Comparison of ENCODE assay signal across 8 mouse cellular contexts in genomic region chr12:111908997-111909550, GRCm38 (mm10). TPM values are rescaled to one million over a fixed set of nuclear protein-coding genes. Genes with fewer than 3 reads are reported as not detected.
DNase-seq lines count a peak whose midpoint lies in the region; ATAC-seq lines count a peak whose summit lies in the region.
"Had no signal": no experiment of that assay in that cellular context is flagged by ENCODE, and none has a peak within 500 bp of the region (broad histone marks: within the 10 kb centered on the region; RNA-seq: fewer than 3 reads in every experiment).

No protein-coding gene starts in this region.

- DNase-seq in kidney, postnatal 36 days, result no peak
- no peak for DNase-seq in right cerebral cortex, postnatal 4 days
- no peak for DNase-seq in layer of hippocampus, adult 11-12 months (ENCODE audit: low spot score)
- DNase-seq: thymus, adult 18-20 months had no signal

- no peaks in the 10 kb centered on the region; the same call in 1 of the 2 replicates for H3K27me3 ChIP-seq in kidney, embryonic 16.5 days (ENCODE audit: insufficient read depth, low read length)
- peaks cover 44% of the 10 kb centered on the region for H3K27me3 ChIP-seq in forebrain, embryonic 13.5 days
- no peaks in the 10 kb centered on the region for H3K27me3 ChIP-seq in intestine, embryonic 16.5 days (replicated peaks; ENCODE audit: control insufficient read depth, insufficient read depth, low read length)
- peaks cover 31% of the 10 kb centered on the region for H3K27me3 ChIP-seq in neural tube, embryonic 13.5 days

- H3K9me3 ChIP-seq in kidney, embryonic 16.5 days (ENCODE audit: low read length), result no peaks in the 10 kb centered on the region
- H3K9me3 ChIP-seq in forebrain, embryonic 13.5 days (replicated peaks), result no peaks in the 10 kb centered on the region
- no peaks in the 10 kb centered on the region for H3K9me3 ChIP-seq in intestine, embryonic 16.5 days (ENCODE audit: control insufficient read depth, low read length)
- no peaks in the 10 kb centered on the region for H3K9me3 ChIP-seq in neural tube, embryonic 13.5 days

- no peaks in the 10 kb centered on the region for H3K36me3 ChIP-seq in kidney, embryonic 16.5 days (ENCODE audit: insufficient read depth, low read length)
- no peaks in the 10 kb centered on the region for H3K36me3 ChIP-seq in forebrain, embryonic 13.5 days (ENCODE audit: poor library complexity, severe bottlenecking)
- H3K36me3 ChIP-seq in intestine, embryonic 16.5 days (ENCODE audit: control insufficient read depth, insufficient read depth, low read length), result no peaks in the 10 kb centered on the region
- no peaks in the 10 kb centered on the region for H3K36me3 ChIP-seq in neural tube, embryonic 13.5 days

- H3K9ac ChIP-seq in kidney, embryonic 16.5 days (replicated peaks; ENCODE audit: low read length), result peak overlapping the region; percentile 77; the same call in 1 of the 2 replicates
- H3K9ac ChIP-seq in forebrain, embryonic 13.5 days, result peak overlapping the region; percentile 85; the same call in 1 of the 2 replicates
- H3K9ac ChIP-seq in intestine, embryonic 16.5 days (ENCODE audit: low read depth, low read length), result peak overlapping the region; percentile 75
- H3K9ac ChIP-seq in neural tube, embryonic 13.5 days, result no peak overlapping the region

- peaks cover 20% of the 10 kb centered on the region for H3K4me1 ChIP-seq in kidney, embryonic 16.5 days (ENCODE audit: insufficient read depth, low read length)
- peaks cover 15% of the 10 kb centered on the region; the same call in 1 of the 2 replicates for H3K4me1 ChIP-seq in forebrain, embryonic 13.5 days
- H3K4me1 ChIP-seq in intestine, embryonic 16.5 days (ENCODE audit: control insufficient read depth, insufficient read depth, low read length), result peaks cover 23% of the 10 kb centered on the region
- peaks cover 20% of the 10 kb centered on the region for H3K4me1 ChIP-seq in neural tube, embryonic 13.5 days (replicated peaks)

- no peak for ATAC-seq in kidney, embryonic 16.5 days (ENCODE audit: low FRiP score, low TSS enrichment)
- ATAC-seq in forebrain, embryonic 13.5 days, result no peak
- no peak for ATAC-seq in intestine, embryonic 16.5 days
- ATAC-seq in neural tube, embryonic 13.5 days (ENCODE audit: low read depth), result no peak

- H3K27ac ChIP-seq in kidney, embryonic 16.5 days (ENCODE audit: low read length), result no peak overlapping the region
- no peak overlapping the region for H3K27ac ChIP-seq in forebrain, embryonic 13.5 days
- peak overlapping the region; percentile 80 for H3K27ac ChIP-seq in intestine, embryonic 16.5 days (ENCODE audit: low read length)
- no peak overlapping the region for H3K27ac ChIP-seq in neural tube, embryonic 13.5 days (replicated peaks)

- H3K4me3 ChIP-seq in kidney, embryonic 16.5 days (ENCODE audit: low read length), result 0 out of 2 replicates have a peak overlapping the region, but pooled peaks have one; percentile 81
- H3K4me3 ChIP-seq in forebrain, embryonic 13.5 days, result peak overlapping the region; percentile 80; the same call in 1 of the 2 replicates
- peak overlapping the region; percentile 80 for H3K4me3 ChIP-seq in intestine, embryonic 16.5 days (ENCODE audit: low read length)
- H3K4me3 ChIP-seq in neural tube, embryonic 13.5 days, result peak overlapping the region; percentile 78; the same call in 1 of the 2 replicates

- WGBS in kidney, embryonic 16.5 days, result 47% methylated on average over 11 of the region's 11 CpGs
- 71% methylated on average over 11 of the region's 11 CpGs for WGBS in forebrain, embryonic 13.5 days
- WGBS in intestine, embryonic 16.5 days, result 49% methylated on average over 11 of the region's 11 CpGs
- 69% methylated on average over 11 of the region's 11 CpGs for WGBS in neural tube, embryonic 13.5 days

- H3K4me2 ChIP-seq in kidney, embryonic 16.5 days (replicated peaks; ENCODE audit: low read depth, low read length), result peak overlapping the region; percentile 86
- peak overlapping the region; percentile 97; the same call in 1 of the 2 replicates for H3K4me2 ChIP-seq in forebrain, embryonic 13.5 days
- H3K4me2 ChIP-seq in intestine, embryonic 16.5 days (ENCODE audit: low read depth, low read length), result peak overlapping the region; percentile 88
- H3K4me2 ChIP-seq in neural tube, embryonic 13.5 days, result peak overlapping the region; percentile 79

RNA-seq across cellular contexts. Expression of gene Ppp1r13b, which starts 1.2 kb away (rescaled TPM):
- polyA plus RNA-seq in kidney, embryonic 16.5 days (2015; fragmentation: Nextera tagmentation; extraction: Ambion mirVana), result 7.4 and 14.7 TPM in 2 replicates
- 9.3 TPM in 2 replicates for polyA plus RNA-seq in forebrain, embryonic 13.5 days (2015; fragmentation: Nextera tagmentation; extraction: Ambion mirVana)
- polyA plus RNA-seq in intestine, embryonic 16.5 days (2015; fragmentation: Nextera tagmentation; extraction: Ambion mirVana), result 5.6 and 7.9 TPM in 2 replicates
- polyA plus RNA-seq in neural tube, embryonic 13.5 days (2015; fragmentation: Nextera tagmentation; extraction: Ambion mirVana), result 24.1 and 26.9 TPM in 2 replicates

RNA-seq across cellular contexts. Expression of gene Atp5mpl, which starts 57.7 kb away (rescaled TPM):
- 713 and 717 TPM in 2 replicates for polyA plus RNA-seq in kidney, embryonic 16.5 days (2015; fragmentation: Nextera tagmentation; extraction: Ambion mirVana)
- 677 and 746 TPM in 2 replicates for polyA plus RNA-seq in forebrain, embryonic 13.5 days (2015; fragmentation: Nextera tagmentation; extraction: Ambion mirVana)
- polyA plus RNA-seq in intestine, embryonic 16.5 days (2015; fragmentation: Nextera tagmentation; extraction: Ambion mirVana), result 900 and 957 TPM in 2 replicates
- 737 and 818 TPM in 2 replicates for polyA plus RNA-seq in neural tube, embryonic 13.5 days (2015; fragmentation: Nextera tagmentation; extraction: Ambion mirVana)
